Mouse (Mus musculus): ENCODE results near the gene Gm43738.

- no peak for TF ChIP-seq CTCF (IDR thresholded peaks at IDR 0.05; ENCODE audit: low read depth)
- no peak for TF ChIP-seq EP300 (IDR thresholded peaks at IDR 0.05; ENCODE audit: low read depth)
Observed at GRCm38 (mm10) chr3:89100811-89101210, at the start of gene Gm43738.

Measured in heart, postnatal 0 days (tissue).